Mouse (Mus musculus) urinary bladder, adult 18-20 months (tissue): ENCODE measurements around the gene Pcid2.
"Not testable (repeated sequence)": the region's sequence is repeated elsewhere in the genome, so short reads cannot be mapped to it uniquely, and the experiment has no call there.

ENCODE experiments used
- DNase-seq, 2 experiments: peaks; one replicate each; pipeline ENCODE4 v3.0.0; 2022; ENCODE audit warnings: low spot score in 2 of 2, mixed read lengths in 2 of 2

Gene Pcid2

DNA sequence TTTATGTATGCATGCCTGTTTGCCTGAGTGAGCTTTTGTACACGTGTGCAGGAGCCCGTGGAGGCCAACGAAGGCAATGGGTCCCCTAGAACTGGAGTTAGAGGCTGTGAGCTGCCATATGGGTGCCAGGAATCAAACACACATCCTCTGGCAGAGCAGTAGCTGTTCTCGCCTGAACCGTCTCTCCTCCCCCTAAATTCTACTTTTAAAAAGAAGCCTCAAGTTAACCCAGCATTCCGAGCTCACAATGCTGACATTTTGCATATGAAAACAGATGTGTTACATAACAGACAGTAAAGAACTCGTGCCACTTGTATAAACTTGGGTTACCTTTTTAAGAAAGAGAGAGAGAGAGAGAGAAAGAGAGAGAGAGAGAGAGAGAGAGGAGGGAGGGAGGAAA is 27.7 kb downstream of the Pcid2 start:
- no peak for DNase-seq

DNA sequence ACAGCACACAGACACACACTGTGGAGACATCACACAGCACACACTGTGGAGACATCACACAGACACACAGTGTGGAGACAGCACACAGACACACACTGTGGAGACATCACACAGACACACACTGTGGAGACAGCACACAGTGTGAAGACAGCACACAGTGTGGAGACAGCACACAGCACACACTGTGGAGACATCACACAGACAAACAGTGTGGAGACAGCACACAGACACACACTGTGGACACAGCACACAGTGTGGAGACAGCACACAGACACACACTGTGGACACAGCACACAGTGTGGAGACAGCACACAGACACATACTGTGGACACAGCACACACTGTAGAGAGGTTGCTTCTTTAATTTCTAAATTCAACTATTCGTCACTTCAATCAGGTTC is 29.7 kb downstream of the Pcid2 start:
- not testable (repeated sequence) for DNase-seq

DNA sequence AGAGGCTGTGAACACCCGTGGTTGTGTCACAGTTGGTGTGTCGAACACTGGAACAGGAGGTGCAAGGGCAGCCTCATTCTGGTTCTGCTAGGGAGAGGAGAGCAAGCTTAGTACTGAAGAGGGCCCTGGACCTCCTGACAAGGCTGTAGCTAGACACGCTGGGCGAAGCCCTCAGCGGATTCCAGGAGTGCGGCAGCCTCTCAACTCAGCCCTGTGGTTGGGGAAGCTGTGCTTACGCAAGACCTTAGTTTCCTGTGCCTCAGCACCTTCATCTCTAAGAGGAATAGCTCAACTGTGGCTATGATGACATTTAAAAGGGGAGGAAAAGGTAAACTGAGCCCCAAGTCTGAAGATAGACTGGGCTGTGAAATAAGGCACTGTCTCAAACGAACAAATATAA is 30.2 kb downstream of the Pcid2 start:
- no peak for DNase-seq

DNA sequence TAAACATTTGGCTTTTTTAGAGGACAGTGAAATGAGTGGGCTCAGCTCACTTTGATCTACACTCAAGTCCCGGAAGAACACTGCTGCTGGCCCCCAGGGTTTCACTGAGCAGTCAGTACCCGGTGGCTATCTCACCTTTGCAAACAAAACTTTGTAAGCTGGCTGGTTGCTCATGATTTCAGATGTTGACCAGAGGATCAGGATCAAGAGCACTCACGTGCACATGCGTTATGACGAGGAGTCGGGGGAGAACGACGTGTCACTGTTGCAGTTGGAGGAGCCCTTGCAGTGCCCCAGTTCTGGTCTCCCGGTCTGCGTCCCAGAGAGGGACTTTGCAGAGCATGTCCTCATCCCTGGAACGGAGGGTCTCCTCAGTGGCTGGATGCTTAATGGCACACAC is 32.0 kb downstream of the Pcid2 start:
- no peak for DNase-seq

DNA sequence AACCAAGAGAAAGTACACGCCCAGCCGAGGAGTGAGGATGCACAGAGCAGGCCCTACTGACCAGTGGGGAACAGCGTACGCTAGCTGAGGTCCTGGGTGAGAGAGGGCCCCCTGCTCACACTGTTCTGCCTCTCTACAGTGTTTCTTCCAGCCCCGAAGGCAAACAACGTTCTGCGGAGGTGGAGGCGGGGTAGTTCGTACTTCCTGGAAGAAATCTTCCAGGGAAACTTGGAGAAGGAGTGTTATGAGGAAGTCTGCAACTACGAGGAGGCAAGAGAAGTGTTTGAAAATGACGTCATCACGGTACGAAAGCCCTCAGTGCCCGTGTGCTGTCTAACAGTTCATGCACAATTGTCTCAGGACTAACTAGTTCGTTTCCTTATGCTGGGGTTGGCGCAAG is 42.1 kb downstream of the Pcid2 start:
- no peak for DNase-seq

DNA sequence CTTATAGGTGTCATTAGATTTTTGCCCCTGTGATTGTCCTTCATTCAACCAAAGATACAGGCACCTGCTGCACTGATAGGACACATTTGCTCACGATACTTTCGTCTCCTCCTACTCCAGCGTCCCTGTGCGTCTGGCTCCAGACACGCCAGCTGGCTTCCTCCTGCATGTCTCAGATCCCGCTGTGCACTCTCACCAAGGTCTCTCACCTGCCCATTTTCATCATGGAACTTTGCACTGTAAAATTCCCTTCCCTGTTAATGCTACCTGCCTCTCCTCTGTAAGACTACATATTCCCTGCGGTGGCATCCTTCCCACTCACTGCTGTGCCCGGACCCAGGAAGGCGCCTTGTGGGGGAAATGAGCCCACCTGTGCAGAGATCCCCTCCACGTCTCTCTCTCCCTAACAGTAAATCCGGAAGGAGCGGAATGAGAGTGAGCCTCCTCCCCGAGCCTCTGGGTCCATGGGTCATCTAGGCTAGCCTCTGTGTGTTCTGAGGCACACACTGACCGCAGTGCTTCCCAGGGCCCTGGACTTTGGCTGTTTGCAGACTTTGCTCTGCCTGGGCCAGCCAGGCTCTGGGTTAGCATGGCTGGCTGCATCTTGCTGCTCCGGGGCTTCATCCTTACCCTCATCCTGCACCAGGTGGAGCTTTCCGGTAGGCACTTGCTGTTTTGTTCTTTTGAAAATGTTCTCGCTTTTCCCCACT is 44.7 kb downstream of the Pcid2 start, which contains the start of gene Proz:
TSS of gene Proz (plus strand) at position 474 of the 710 bp plus-strand sequence.
- no peak for DNase-seq

DNA sequence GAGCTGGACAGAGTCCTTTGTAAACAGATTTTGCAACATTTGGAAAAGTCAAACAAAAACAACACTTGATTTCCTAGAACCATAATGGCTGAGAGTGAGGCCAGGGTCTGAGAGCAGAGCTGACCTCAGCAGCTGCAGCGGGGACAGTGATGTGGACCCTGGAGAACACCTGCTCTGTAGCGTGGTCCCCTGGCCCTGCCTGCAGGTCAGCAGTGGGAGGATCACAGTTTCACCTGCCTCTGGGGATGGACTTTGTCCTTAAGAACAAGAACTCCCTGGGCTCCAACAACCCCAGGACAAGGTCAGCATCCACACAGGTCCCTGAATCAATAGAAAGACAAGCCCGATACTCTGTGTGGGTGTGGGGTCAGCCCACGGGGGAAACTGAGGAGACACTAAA is 47.9 kb downstream of the Pcid2 start:
- no peak for DNase-seq

DNA sequence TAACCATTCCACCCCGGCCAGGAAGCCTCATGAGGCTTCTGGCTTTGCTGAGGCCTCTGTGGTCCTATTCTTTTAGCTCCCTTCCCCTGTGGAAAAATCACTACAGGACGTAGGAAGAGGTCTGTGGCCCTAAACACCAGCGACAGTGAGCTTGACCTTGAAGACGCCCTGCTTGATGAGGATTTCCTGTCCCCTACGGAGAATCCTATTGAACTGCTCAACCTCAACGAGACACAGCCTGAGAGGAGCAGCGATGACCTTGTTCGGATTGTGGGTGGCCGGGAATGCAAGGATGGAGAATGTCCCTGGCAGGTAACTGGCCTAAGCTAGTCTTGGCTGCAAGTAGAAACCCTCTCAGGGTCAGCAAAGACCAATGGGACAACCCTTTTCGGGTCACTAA is 54.7 kb downstream of the Pcid2 start:
- DNase-seq: no peak

DNA sequence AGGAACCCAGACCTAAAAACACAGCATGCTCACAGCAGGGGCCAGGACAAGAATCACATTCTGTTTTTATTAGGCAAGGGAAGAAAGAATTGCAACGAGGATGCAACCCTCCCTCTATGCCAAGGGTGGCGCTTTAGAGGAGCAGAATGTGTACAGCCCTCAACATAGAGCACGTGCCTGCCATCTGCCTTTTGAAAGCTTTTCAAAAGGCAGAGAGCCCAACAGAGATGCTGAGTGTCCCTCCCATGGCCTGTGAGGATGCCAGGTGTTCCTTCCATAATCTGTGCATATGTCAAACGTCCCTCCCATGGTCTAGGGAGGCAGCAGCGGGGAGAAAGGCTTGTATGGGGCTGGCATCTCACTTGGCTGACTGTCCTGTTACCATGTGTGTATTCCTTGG is 57.6 kb downstream of the Pcid2 start:
- DNase-seq: no peak

DNA sequence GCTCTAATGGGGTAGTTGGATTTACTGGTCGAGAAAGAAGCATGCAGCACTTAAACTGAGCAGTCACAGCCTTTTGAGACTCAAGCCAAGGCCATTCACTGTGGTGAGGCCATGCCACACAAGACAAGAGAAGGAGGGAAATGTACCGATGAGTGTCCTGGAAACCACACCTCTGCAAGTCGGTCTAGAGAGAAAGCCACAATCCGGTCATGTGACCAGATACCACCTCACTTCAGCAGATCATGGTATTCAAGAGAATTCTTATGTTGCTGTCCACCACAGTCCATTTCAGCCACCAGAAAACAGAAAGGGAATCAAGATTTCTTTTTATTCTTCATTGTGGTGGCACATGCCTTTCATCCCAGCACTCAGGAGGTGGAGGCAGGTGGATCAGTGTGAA is 63.8 kb downstream of the Pcid2 start:
- no peak for DNase-seq

DNA sequence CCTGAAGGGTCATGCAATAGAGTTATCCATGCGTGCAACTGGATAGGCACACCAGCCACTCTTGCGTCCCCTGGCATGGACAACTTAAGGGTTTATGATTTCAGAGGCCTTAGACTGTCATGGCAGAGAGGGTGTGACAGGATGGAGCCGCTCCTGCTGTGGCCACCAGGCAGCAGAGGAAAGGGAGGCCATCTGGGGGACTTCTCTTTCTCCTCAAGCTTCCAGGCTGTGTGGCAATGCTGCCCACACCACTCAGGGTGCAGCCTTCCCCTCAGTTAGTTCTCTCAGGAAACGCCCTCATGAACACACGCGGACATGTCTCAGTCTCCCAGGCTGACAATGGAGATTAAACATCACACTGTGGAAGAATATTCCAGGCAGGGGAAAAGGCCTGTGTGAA is 66.2 kb downstream of the Pcid2 start:
- DNase-seq: no peak

DNA sequence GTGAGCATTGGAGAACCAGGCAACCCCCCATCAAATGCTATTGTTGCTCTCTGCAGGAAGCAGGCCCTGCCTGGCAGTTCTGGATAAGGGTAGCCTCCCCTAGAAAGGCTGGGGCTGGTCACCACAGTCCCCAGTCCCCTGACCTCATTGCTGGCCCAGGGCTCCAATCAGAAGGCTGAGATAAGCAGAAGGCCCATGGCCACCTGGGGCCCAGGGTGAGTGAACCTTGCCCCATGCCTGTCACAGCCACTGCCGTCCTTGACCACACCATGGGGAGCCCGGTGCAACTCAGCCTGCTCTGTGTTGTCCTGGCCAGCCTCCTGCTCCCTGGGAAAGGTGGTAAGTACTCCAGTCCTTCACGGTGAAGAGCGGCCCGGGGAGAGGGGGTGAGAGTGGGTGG is 67.7 kb downstream of the Pcid2 start:
- no peak for DNase-seq

DNA sequence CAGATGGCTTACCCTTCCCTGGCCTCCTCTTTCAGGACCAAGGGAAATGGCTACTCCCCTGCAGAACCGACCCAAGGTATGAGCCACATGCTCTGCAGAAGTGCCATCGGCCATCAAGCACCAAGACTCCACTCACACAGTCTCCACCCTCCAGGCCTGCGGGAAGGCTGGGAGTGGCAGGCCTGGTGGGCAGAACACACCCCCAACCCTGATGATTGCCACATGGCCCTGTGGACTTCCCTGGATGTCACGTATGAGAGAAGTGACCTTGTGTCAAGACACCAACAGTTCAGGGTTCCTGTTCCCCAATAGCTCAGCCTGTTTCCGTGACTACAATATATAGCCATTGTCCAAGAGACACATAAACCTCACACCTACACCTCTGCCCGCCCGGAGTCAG is 68.2 kb downstream of the Pcid2 start, which contains the start of gene F10:
TSS of gene F10 (plus strand) at position 294 of the 400 bp plus-strand sequence.
- no peak for DNase-seq

DNA sequence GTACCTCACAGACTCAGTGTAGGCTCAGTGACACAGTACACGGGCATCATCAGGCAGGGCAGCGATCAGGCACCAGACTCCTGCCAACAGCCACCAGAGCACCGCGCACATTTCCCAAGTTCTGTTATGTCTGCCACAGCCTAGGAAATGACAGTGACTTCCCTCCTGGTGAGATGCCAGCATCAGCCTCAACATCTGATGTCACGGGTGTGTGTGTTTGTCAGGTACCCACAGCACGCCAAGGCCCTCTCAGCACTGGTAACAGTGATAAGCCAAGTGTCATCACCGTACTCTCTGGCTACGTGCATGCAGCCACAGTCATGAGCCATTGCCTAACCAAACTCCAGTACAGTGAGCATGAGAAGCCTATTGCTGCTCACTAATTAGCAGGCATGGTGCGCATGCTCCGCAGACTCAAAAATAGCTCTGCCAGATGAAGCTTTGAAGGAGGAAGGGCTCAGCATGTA is 68.9 kb downstream of the Pcid2 start:
- no peak for DNase-seq

DNA sequence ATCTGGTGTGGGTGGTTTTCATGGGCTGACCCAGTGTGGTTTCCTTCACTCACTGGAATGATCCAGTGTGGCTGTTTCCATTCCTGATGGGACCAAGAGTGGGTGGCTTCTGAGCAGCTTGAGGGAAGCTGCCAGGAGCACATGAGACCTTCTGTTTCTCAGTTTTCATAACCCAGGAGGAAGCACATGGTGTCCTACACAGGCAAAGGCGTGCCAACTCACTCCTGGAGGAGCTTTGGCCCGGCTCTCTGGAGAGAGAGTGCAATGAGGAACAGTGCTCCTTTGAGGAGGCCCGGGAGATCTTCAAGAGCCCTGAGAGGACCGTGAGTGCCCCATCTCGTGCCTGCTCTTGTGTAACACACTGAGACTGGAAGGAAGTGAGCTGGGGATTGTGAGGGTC is 76.8 kb downstream of the Pcid2 start:
- no peak for DNase-seq

DNA sequence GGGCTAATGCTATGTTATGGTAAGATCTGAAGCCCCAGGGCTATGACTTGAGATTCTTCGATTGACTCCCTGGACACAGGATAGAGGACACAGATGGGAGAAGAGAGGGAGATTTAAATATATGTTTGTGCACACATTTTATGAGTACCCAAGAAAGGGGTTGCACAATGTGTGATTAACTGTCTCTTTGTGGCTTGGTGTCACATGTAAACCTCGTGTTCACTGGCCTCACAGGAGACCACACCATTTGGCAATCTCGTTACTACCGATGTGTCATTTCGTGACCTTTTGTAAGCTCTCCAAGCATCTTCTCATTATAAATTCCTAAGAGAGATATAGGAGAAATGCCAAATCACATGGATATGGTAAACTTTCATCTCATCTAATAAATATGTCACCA is 77.6 kb downstream of the Pcid2 start:
- DNase-seq: no peak
